Mouse (Mus musculus) thymus, adult 2 months (tissue): Measurements from ENCODE around the gene Cpsf7.

ENCODE experiments used
- CTCF ChIP-seq: fragments of 200-500 bp; IDR thresholded peaks from 2 replicates; pipeline ENCODE4 v1.5.1; 2012; ENCODE audit warnings: mild to moderate bottlenecking, control low read depth, low read length, moderate library complexity, borderline replicate concordance; ENCODE audit not compliant: control insufficient read depth, poor library complexity, insufficient read depth; ENCODE audit errors: extremely low read depth
- POLR2A ChIP-seq: fragments of 200-500 bp; IDR thresholded peaks from 2 replicates; pipeline ENCODE4 v1.6.1; 2012; ENCODE audit warnings: mild to moderate bottlenecking, low read length, control low read depth, moderate library complexity; ENCODE audit not compliant: control insufficient read depth, poor library complexity, insufficient read depth; ENCODE audit errors: extremely low read depth

DNA sequence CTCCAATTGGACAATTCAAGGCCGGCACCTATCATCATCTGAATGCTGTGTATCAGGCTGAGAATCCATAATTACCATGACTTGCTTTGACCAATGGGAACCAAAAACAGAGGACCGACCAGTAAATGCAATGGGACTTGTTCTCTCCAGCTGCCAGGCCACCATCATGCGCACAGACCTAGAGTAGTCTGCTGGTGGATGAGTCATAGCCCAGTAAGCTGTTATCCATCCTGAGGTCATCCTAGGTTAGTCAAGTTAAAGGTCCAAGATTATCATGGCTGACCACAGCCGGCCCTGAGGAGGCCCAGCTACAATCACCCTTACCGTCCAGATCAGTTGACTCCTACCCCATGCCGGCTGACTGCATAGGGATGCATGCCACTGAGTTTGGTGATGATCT, 44.6 kb downstream of the Cpsf7 start:
- no peak for TF ChIP-seq CTCF
- TF ChIP-seq POLR2A = no peak
